Mouse (Mus musculus) spleen, postnatal 10 days (tissue): Measurements from ENCODE around the gene Cbl.
A peak's percentile ranks its signal among the peaks of the same experiment; 100 is the strongest.

Experiments used
- DNase-seq, 2 experiments: peaks; one replicate each; pipeline ENCODE4 v3.0.0; 2021 to 2022; ENCODE audit warnings: low spot score in 2 of 2

The Cbl gene

DNA sequence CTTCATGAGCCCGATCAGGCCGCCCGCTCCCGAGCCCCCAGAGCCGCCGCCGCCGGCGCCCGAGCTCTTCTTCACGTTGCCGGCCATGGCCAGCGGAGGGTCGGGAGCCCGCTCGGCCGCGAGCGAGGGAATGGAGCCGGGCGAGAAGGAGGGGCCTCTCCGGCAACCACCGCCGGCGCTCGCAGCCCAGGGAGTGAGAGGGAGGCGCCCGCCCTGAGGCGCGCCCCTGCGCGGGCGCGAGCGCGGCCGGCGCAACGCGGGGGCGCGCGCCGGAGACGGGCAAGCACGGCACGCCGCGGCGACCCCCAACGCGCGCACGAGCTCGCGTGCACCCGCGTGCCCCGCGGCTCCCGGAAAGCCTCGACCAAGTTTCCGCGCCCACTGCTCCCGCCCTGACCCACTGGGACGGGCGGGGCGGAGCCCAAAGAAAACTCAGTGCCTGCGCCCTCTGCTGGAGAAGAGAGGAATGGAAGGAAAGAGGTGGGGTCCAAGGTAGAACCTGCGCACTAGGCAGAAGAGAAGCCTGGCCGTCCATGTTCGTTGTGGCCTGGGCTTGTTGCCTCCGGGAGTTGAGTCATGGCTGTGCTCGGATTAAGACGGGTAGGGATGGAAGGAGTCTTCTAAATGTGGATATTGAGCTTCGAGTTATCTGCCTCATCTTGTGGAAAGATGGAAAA is at the start of gene Cbl:
Cbl (minus strand) TSS at position 248 of the 677 bp plus-strand sequence.
- DNase-seq, result peak; percentile 97 to 98

DNA sequence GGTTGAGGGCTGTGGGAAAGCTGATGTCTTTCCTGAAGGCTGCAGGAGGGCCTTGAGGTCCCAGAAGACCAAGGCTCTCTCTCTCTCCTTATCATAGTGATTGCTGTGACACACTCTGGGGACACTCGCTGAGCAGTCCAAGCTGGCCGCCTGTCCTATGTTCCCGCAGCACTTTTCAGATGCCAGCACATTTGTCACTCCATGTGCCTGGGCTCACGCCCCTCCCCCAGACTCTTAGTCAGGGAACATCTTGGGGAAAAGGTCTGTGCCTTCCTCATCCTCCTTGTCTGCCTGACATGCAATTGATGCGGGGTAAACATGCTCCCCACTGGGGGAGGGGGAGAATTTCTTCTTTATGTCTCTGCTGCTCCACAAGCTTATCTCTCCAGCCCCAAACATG is 49.3 kb upstream of the Cbl start:
- DNase-seq, result no peak

DNA sequence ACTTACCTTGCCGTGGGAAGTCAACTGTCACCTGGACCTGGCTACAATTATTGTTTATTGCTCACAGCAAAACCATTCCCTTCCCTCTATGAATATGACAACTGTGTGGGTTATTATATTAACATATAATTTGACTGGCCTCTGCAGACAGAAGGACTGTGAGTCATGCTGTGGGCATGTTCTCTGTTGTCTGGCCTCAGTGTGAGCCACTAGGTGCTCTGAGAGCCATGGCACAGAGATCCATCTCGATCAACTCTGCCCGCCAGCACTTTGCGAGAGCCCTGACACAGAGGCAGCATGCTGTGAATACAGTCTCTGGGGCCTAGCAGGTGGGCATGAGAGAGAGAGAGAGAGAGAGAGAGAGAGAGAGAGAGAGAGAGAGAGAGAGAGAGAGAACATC is 36.1 kb upstream of the Cbl start:
- DNase-seq, result no peak

DNA sequence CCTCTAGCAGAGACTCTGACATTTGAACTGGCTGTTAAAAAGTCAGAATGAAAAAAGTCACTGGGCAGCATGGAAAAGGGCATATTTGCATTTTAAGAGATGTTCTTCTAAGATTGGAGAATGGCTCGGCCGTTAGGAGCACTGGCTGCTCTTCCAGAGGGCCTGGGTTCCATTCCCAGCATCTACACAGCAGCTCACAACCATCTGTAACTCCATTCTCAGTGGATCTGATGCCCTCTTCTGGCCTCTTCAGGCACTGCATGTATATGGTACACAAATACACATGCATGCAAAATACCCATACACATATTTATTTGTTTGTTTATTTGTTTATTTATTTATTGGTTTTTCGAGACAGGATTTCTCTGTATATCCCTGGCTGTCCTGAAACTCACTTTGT is 35.2 kb upstream of the Cbl start:
- DNase-seq, result peak; percentile 44 to 74

DNA sequence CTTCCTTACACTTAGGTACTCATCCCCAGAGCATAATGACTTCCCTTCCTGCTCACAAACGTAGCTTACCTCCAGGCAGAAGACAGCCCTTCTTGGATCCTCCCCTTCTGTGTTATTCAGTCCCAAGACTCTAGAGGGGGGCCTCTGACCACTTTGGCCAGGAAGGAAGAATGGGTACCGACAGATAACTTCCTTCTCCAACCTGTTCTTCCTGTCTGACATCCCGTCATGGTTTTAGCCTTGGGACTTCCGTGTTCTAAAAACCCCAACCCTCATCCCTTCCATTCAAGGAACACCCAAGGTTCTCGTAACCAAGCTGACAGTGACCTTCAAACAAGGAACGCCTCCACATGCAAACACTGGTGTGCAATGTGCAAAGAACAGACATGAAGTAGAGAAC is 34.6 kb upstream of the Cbl start, which contains the start of gene Nlrx1:
Nlrx1 (minus strand) TSS at position 168 of the 400 bp plus-strand sequence.
- DNase-seq, result peak in 1 of 2 experiments; percentile 33

DNA sequence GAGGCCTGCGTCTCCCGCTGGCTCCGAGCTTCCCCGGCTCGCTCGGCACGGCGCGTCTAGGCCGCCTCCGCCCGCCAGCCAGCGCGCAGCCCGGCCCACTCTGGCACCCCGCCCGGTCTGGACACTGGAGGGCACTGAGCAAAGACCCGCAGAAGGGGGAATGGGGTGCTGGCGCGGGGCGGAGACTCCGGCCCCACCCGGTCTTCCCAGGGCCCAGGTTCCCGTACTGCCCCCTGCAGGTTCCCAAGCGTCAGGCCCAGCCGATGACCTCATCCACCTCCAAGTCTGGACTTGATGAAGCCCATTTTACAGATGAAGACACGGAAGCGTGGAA is 34.1 kb upstream of the Cbl start:
- peak; percentile 86 to 89 for DNase-seq

DNA sequence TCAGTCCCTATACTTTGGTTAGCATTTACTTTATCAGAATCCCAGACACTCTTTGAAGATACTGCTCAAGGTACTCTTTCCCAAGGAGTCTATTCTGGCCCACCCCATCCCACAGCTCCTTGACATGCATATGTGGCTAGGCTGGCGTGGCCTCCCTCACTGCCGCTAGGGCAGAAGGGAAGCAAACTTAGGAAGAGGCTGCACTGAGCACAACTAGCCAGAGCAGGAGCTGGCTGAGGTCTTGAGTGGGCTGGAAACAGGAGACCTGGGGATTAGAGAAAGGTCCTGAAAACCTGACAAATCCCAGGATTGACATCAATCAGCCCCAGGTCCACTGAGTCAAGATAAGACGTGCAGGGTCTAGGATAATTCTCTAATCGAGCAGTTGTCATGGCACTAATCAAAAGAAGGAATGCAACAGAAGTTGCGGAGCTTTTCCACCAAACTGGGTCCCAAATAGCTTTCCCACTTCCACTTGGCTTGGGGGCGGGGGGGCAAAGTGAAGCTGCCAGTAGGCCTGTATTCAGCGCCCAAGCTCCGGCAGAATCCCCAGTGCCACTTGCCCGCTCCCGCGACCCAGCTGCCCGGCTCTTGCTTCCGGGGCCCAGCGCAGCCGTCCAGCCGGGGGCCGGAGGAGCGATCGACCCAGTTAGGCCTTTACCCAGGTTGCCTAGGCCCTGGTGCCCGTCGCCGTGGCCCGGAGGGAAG is 33.6 kb upstream of the Cbl start:
- DNase-seq, result peak in 1 of 2 experiments; percentile 36

DNA sequence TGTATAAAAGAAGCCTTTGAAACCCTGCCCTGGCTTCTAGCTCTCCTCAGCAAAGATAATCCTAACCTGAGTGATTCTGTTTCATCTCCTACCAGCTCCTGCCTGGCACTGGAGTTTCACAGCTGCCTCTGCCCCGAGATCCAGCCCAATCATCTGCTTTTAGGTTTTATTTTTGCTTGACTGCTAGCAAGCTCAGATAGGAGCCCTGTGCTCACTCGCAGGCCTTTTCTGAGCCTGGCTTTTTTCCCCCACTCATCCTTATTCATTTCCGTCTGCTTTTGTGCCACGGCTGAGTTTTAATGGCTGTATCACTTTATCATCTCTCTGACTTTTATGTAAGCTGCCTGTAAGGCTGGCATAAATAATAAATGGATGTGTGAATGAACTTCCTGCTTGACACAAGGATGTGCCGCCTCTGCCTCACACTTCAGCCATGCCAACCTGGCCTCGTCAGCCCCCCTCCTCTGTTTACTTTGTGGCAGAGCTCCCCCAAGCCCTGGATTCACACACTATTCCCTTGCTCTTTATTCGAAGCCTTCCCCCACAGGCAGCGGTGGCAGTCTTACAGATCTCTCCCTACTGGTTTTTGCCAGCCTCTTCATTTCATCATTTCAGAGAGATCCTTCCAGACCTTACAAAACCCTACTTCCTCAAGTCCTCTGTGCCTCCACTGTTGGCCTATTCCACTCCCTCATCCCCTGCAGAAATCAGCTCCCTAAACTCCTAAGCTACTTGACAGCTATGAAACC is 32.8 kb upstream of the Cbl start:
- no peak for DNase-seq

DNA sequence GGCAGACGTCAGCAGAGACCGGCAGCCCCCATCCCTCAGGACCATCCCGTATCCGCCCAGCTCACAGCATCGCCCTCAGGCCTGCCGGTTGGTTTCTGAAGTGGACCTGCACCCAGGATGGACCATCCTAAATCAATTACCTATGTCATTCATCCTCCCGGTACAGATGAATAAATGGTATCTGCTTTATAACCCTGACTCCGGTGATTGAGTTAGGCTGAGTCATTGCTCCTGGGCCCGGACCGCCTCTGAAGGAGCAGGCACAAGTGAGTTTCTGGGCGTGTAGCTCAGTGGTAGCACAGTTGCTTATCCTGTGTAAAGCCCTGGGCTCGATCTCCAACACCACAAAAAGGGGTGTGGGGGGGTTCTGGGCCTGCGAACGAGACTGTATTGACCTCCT is 27.5 kb upstream of the Cbl start:
- DNase-seq, result no peak

DNA sequence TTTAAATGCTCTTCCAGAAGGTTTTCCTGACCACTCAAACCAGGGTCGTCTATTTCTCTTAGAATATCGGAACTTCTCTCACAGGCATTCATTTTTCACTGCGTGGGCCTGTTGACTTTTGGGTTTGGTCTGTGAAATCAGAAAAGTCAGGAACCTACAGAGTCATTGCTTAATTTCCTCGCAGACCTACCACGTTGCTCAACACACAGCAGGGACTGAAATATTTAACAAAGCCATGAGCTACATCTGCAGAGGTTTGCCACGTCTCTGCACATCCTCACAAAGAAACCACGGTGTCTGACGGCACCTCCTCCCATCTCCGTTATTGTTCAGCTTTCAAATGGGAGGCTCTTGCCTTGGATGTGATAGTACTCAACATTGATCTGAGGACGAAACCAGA is 25.2 kb upstream of the Cbl start:
- DNase-seq, result no peak

DNA sequence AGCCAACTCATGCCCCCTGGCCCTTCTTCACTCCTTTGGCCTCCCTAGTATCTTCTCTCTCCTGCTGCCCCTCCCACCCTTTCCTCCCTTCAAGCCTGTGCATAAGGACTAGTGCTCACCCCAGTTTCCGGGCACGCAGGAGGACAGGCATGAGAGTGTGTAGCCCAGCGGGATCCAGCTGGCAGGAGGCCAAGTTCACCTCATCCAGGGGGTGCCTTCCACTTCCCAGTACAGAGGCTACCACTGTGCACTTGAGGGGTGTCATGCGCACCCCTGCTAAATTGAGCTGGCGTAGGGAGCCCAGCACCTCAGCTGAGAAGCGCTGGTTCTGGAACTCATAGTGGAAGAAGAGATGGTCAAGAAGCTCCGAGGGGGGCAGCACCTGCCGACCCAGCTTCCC is 22.4 kb upstream of the Cbl start:
- DNase-seq, result no peak

DNA sequence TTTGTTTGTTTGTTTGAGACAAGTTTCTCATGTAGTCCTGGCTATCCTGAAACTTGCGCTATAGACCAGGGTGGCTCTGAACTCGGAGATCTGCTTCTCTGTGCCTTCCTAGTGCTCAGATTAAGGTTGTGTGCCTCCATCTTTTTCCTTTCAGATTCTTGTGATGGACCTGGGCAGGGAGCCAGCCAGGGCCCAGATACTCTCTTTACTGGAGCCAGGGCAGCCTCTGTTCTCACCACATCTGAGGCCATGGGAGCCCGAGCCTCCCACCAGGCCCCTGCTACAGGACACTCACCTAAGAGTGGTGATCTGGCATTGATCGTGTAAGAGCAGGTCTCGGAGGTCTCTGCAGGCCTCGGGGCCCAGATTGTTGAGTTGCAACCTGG is 21.3 kb upstream of the Cbl start:
- DNase-seq, result no peak

DNA sequence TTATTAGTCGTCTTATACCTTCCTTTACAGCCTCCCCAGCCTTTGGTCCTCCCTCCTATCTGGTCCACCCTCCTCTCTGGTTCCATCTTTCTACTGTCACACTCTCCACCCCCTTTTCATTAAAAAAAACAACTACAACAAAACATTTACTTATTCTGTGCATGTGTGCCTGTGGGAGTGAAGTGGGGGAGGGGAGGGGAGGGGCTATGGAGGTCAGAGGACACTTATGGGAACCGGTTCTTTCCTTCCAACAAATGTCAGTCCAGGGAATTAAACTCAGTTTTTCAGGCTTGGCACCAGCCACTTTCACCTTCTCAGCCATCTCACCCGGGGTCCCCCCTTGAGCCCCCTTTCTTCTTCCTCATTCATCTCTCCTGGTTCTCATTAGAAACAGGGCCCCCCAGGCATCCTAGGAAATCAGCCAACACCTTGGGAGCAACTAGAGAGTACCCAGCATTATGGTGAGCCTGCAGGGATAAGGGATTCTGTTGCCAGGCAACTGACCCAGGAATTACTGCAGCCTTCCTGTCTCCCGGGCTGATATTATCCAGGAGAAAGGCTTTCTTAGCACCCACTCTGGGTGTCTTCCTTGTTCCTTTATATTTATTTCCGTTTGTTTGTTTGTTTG is 20.8 kb upstream of the Cbl start:
- no peak for DNase-seq

DNA sequence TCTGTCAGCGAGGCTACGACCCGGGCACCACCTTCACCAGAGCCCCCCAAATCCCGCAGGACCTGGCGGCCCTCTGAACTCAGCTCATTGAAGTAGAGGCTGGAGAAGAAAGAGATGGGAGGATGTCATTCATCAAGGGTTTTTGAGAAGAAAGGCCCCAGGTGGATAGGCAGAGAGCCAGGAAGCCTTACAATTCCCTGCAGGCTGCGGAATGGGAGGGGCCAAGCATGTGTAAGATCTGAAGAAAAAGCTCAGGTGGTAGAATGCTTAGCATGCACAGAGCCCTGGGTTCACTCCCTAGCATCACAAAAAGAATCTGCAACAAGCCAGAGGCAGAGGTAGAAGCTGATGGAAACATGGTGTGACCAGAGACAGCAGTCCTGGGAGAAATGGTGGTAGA is 19.6 kb upstream of the Cbl start:
- DNase-seq, result no peak

DNA sequence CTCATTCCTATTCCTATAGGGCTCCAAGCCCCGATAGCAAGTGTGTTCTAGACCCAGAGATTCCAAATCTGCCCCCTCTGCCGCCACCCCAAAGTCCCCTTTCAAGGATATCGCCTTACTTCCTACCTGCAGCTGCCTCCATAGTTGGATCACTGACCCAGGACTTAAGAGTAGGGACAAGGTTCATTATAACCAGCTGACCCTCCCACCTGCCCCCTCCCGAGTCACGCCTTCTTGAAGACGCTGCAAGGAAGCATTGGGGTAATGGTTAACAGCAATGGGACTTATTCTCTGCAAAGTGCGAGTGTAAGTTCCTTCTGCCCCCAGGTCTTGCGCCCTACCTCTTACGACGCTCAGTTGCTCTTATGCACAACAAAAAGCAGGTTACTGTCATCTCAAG is 17.5 kb upstream of the Cbl start, which contains the start of gene Pdzd3:
Pdzd3 (minus strand) TSS at position 158 of the 400 bp plus-strand sequence.
- DNase-seq, result no peak

DNA sequence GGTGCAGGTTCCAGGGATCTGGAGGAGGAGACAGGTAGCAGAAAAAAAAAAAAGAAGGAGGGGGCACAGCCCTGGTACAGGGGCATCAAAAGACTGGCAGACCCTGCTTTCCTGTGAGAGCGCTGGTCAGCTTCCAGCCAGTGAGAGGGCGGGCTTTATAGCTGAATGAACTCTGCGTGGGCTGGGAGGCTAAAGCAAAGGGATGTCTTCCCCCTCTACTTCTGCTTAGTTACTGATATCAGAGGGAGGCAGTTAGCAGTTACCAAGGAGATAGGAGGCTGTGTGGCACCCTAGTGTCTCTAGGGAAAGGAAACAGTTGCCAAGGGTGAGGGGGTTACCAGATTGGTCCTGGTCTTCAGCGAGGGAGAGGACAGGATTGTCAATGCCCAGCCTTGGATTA is 16.6 kb upstream of the Cbl start:
- DNase-seq, result no peak

DNA sequence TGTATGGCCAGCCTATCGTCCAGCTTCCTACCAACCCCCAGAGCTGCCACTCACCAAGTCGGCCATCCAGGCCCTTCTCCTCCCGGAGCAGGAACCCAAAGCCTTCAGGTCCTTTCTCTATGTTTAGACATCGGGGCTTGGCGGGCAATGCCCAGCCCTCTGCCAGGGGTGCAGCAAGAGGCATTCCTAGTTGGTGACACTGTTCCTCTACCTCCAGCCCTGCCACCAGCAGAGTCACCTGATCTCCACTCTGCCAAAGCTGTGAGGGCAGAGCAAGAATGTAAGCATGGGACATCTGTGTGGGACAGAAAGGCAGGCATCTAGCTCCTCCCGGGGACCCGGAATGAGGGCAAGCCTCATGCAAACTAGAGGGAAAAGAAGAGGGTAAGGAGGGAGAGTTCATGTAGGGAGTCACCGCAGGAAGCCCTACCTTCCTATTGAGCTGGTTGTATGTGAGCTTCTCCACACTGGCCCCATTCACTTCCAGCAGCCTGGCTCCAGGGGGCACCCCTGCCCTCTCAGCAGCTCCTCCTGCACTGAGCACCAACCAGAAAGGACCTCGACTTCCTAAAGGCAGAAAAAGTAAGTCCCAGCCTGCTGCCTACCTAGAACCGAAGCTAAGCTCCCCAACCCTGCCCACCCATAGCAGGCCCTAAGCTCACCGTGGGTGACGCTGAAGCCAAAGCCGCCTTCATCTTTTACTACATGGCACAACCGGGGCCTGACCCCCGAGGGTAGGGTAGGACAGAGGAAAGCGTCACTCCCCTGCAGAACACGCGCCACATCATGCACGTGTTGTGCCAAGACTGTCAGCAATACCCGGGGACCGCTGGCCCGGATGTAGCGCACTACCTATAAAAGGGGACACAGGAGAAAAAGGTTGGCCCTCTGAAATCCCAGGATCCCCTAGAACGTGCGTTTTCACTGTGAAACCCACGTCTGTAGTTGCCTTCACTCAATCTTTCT is 15.6 kb upstream of the Cbl start:
- peak; percentile 40 to 73 for DNase-seq

DNA sequence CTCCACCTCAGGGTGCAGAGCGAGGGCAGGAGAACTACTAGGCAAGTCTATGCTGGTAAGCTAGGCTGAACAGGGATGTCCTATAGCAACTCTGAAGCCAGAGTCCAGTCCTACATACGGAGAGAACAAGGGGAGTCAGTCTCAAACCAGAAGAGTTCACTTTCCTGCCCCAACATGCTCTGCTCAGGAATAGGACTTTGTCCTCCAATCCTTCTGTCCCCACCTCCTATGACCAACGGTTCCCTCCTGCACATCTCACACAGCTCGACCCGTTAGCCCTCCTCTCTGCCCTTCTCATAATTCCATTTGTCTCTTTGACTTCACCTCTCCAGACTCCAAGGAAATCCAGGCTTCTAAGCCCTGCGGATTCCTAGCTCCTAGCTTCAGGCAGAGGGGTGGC is 14.1 kb upstream of the Cbl start:
- no peak for DNase-seq

DNA sequence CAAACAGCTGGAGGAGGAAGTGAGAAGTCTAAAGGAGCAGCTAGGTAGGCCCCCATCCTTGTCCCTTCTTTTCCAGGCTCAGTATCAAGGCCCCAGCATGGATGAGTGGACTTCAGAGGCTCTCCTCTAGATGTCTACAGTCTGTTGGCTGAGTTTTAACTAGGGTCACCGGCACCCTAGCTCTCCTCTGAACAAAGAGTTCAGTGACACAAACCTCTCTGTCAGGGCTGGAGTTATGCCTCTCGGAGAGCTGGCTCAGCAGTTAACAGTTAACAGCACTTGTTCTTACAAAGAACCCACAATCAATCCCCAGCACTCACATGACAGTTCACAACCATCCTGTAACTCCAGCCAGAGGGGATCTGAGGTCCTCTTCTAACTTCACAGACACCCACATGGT is 9.8 kb upstream of the Cbl start:
- no peak for DNase-seq

DNA sequence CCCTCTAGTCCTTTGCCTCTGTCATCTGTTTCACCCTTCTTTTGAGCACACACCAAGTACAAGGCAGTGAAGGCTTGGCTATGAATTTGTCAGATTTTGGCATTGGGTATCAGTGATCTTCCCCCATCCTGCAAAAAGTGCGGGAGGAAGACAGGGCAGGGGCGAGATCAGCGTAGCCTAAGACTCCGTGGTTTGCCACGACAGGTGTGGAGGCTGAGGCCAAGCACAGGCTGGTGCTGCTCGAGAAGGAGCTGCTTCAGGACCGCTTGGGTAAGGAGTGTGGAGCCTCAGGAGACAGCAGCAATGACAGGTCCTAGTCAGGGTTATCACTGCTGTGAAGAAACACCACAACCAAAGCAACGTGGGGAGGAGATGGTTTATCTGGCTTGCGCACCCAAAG is 7.6 kb upstream of the Cbl start:
- DNase-seq, result no peak

DNA sequence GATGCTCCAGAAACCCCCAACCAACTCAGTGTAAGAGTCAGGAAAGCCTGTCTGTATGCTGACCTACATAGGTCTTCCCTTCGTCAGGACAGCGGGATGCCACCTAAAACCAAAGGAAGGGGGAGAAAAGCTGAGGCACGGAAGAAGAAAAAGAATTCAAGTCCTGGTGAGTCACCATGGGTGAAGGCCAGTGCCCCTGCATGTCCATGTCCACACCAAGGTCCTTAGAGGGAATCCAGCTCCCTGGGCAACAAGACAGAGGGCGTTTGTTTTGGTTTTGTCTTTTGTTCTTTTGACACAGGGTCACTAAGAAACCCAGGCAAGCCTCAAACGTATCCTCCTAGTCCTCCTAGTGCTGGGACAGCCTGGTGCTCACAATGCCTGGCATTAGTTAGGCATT is 7.1 kb upstream of the Cbl start:
- no peak for DNase-seq
